ENCODE assay signal across 23 mouse cellular contexts in the genomic region with DNA sequence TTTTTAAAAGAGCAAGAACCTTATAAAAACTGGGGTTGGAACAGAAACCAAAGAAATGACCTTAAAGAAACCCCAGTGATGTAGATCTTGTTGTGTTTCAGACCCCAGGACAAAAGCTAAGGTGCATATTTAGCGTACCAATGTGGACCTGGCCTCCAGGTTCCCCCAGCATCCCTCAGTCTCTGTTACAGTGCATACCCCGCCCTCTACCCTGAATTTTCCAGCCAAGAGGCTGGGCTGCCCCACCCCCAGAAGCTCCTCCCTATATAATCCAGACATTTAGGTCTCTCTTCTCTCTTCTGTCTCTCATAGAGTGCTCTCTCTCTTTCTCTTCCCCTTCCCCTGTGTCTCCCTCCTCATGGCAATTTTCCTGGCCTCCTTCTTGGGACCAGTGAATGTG. TPM values are rescaled to one million over a fixed set of nuclear protein-coding genes. Genes with fewer than 3 reads are reported as not detected.
DNase-seq lines count a peak whose midpoint lies in the region; ATAC-seq lines count a peak whose summit lies in the region.
"Had no signal": no experiment of that assay in that cellular context is flagged by ENCODE, and none has a peak within 500 bp of the region (broad histone marks: within the 10 kb centered on the region; RNA-seq: fewer than 3 reads in every experiment).

No protein-coding gene starts in this region.

- H3K4me1 ChIP-seq in forebrain, embryonic 16.5 days (replicated peaks; ENCODE audit: control insufficient read depth, insufficient read depth, low read length), result peaks cover 23% of the 10 kb centered on the region
- peaks cover 18% of the 10 kb centered on the region for H3K4me1 ChIP-seq in forebrain, embryonic 12.5 days
- H3K4me1 ChIP-seq in intestine, embryonic 14.5 days (replicated peaks; ENCODE audit: control insufficient read depth, insufficient read depth, low read length), result no peaks in the 10 kb centered on the region
- no peaks in the 10 kb centered on the region for H3K4me1 ChIP-seq in intestine, embryonic 16.5 days (ENCODE audit: control insufficient read depth, insufficient read depth, low read length)
- H3K4me1 ChIP-seq in neural tube, embryonic 13.5 days (replicated peaks), result peaks cover 21% of the 10 kb centered on the region
- H3K4me1 ChIP-seq in neural tube, embryonic 15.5 days, result peaks cover 10% of the 10 kb centered on the region; the same call in 1 of the 2 replicates
- H3K4me1 ChIP-seq: embryonic facial prominence, embryonic 12.5 days; heart, embryonic 15.5 days; intestine, embryonic 15.5 days had no signal

- H3K4me2 ChIP-seq in forebrain, embryonic 16.5 days (ENCODE audit: low read length), result no peak overlapping the region
- no peak overlapping the region for H3K4me2 ChIP-seq in forebrain, embryonic 12.5 days
- H3K4me2 ChIP-seq in intestine, embryonic 14.5 days (ENCODE audit: low read length), result no peak overlapping the region
- no peak overlapping the region for H3K4me2 ChIP-seq in intestine, embryonic 16.5 days (ENCODE audit: low read depth, low read length)
- no peak overlapping the region for H3K4me2 ChIP-seq in neural tube, embryonic 13.5 days
- H3K4me2 ChIP-seq in neural tube, embryonic 15.5 days, result no peak overlapping the region
- H3K4me2 ChIP-seq: embryonic facial prominence, embryonic 12.5 days; forebrain, embryonic 13.5 days; heart, embryonic 11.5 days; heart, embryonic 15.5 days; intestine, embryonic 15.5 days had no signal

- no peaks in the 10 kb centered on the region for H3K27me3 ChIP-seq in forebrain, embryonic 16.5 days (replicated peaks; ENCODE audit: control insufficient read depth, insufficient read depth, low read length)
- H3K27me3 ChIP-seq in forebrain, embryonic 12.5 days, result no peaks in the 10 kb centered on the region
- H3K27me3 ChIP-seq in intestine, embryonic 14.5 days (replicated peaks; ENCODE audit: control insufficient read depth, insufficient read depth, low read length), result no peaks in the 10 kb centered on the region
- no peaks in the 10 kb centered on the region for H3K27me3 ChIP-seq in intestine, embryonic 16.5 days (replicated peaks; ENCODE audit: control insufficient read depth, insufficient read depth, low read length)
- H3K27me3 ChIP-seq in neural tube, embryonic 13.5 days, result no peaks in the 10 kb centered on the region
- no peaks in the 10 kb centered on the region for H3K27me3 ChIP-seq in neural tube, embryonic 15.5 days (replicated peaks)
- H3K27me3 ChIP-seq: embryonic facial prominence, embryonic 12.5 days; forebrain, embryonic 13.5 days; heart, embryonic 15.5 days; intestine, embryonic 15.5 days had no signal

- no peak for ATAC-seq in forebrain, embryonic 16.5 days
- ATAC-seq in forebrain, embryonic 12.5 days (ENCODE audit: low FRiP score), result no peak
- ATAC-seq in intestine, embryonic 14.5 days (replicated peaks; ENCODE audit: low FRiP score, low TSS enrichment, low read depth), result no peak
- ATAC-seq in intestine, embryonic 16.5 days, result no peak
- ATAC-seq in neural tube, embryonic 13.5 days (ENCODE audit: low read depth), result no peak
- ATAC-seq in neural tube, embryonic 15.5 days (ENCODE audit: low FRiP score), result no peak
- ATAC-seq: forebrain, embryonic 13.5 days; hindbrain, postnatal 0 days; intestine, embryonic 15.5 days had no signal

- H3K4me3 ChIP-seq in forebrain, embryonic 16.5 days (replicated peaks; ENCODE audit: low read length), result no peak overlapping the region
- no peak overlapping the region for H3K4me3 ChIP-seq in forebrain, embryonic 12.5 days (replicated peaks)
- H3K4me3 ChIP-seq in intestine, embryonic 14.5 days (ENCODE audit: low read depth, low read length), result no peak overlapping the region
- H3K4me3 ChIP-seq in intestine, embryonic 16.5 days (ENCODE audit: low read length), result no peak overlapping the region
- no peak overlapping the region for H3K4me3 ChIP-seq in neural tube, embryonic 13.5 days
- H3K4me3 ChIP-seq in neural tube, embryonic 15.5 days (replicated peaks), result no peak overlapping the region
- H3K4me3 ChIP-seq: embryonic facial prominence, embryonic 12.5 days; forebrain, embryonic 13.5 days; heart, adult 2 months; heart, embryonic 15.5 days; intestine, embryonic 15.5 days had no signal

- WGBS in forebrain, embryonic 16.5 days, result 83% methylated on average over 2 of the region's 2 CpGs
- WGBS in forebrain, embryonic 12.5 days, result 72% methylated on average over 2 of the region's 2 CpGs
- WGBS in intestine, embryonic 14.5 days, result 82% methylated on average over 2 of the region's 2 CpGs
- WGBS in intestine, embryonic 16.5 days, result 85% methylated on average over 2 of the region's 2 CpGs
- WGBS in neural tube, embryonic 13.5 days, result 81% methylated on average over 2 of the region's 2 CpGs
- 90% methylated on average over 2 of the region's 2 CpGs for WGBS in neural tube, embryonic 15.5 days

- peaks cover 12% of the 10 kb centered on the region; the same call in 1 of the 2 replicates for H3K36me3 ChIP-seq in forebrain, embryonic 16.5 days (ENCODE audit: control insufficient read depth, insufficient read depth)
- H3K36me3 ChIP-seq in forebrain, embryonic 12.5 days (replicated peaks), result peaks cover 20% of the 10 kb centered on the region
- 0 out of 2 replicates have a peak, but pooled peaks cover 3% of the 10 kb centered on the region for H3K36me3 ChIP-seq in intestine, embryonic 14.5 days (ENCODE audit: control insufficient read depth, insufficient read depth, low read length)
- no peaks in the 10 kb centered on the region for H3K36me3 ChIP-seq in intestine, embryonic 16.5 days (ENCODE audit: control insufficient read depth, insufficient read depth, low read length)
- H3K36me3 ChIP-seq in neural tube, embryonic 13.5 days, result peaks cover 41% of the 10 kb centered on the region
- peaks cover 20% of the 10 kb centered on the region for H3K36me3 ChIP-seq in neural tube, embryonic 15.5 days
- H3K36me3 ChIP-seq: heart, embryonic 15.5 days; intestine, embryonic 15.5 days had no signal

- no peak overlapping the region for H3K9ac ChIP-seq in forebrain, embryonic 16.5 days (replicated peaks; ENCODE audit: low read depth, low read length)
- H3K9ac ChIP-seq in forebrain, embryonic 12.5 days, result no peak overlapping the region
- no peak overlapping the region for H3K9ac ChIP-seq in intestine, embryonic 14.5 days (ENCODE audit: low read length)
- no peak overlapping the region for H3K9ac ChIP-seq in intestine, embryonic 16.5 days (ENCODE audit: low read depth, low read length)
- no peak overlapping the region for H3K9ac ChIP-seq in neural tube, embryonic 13.5 days
- H3K9ac ChIP-seq in neural tube, embryonic 15.5 days (replicated peaks), result no peak overlapping the region
- H3K9ac ChIP-seq: embryonic facial prominence, embryonic 12.5 days; forebrain, embryonic 13.5 days; heart, embryonic 15.5 days; intestine, embryonic 15.5 days had no signal

- H3K27ac ChIP-seq in forebrain, embryonic 16.5 days (ENCODE audit: low read length), result peak overlapping the region; percentile 41
- no peak overlapping the region for H3K27ac ChIP-seq in forebrain, embryonic 12.5 days
- no peak overlapping the region for H3K27ac ChIP-seq in intestine, embryonic 14.5 days (ENCODE audit: low read depth)
- no peak overlapping the region for H3K27ac ChIP-seq in intestine, embryonic 16.5 days (ENCODE audit: low read length)
- H3K27ac ChIP-seq in neural tube, embryonic 13.5 days (replicated peaks), result peak overlapping the region; percentile 20; the same call in 1 of the 2 replicates
- no peak overlapping the region for H3K27ac ChIP-seq in neural tube, embryonic 15.5 days (replicated peaks)
- H3K27ac ChIP-seq: embryonic facial prominence, embryonic 12.5 days; heart, adult 2 months; heart, embryonic 15.5 days; hindbrain, postnatal 0 days; intestine, embryonic 15.5 days had no signal

- peak; percentile 27 for DNase-seq in intestine, embryonic 14.5 days (ENCODE audit: low spot score)
- DNase-seq in ZHBTc4 (ENCODE audit: low read depth, low spot score), result peak; percentile 37
- no peak for DNase-seq in thymus, postnatal 4 days
- DNase-seq: cerebellum, adult 11 months; cerebellum, adult 8-10 months; cerebellum, postnatal 14 days; gastrocnemius, postnatal 14 days; heart, adult 2 months; heart, postnatal 14 days; kidney, adult 8-10 months had no signal

- H3K9me3 ChIP-seq in forebrain, embryonic 16.5 days (ENCODE audit: control insufficient read depth, low read length), result no peaks in the 10 kb centered on the region
- H3K9me3 ChIP-seq in forebrain, embryonic 12.5 days, result no peaks in the 10 kb centered on the region
- H3K9me3 ChIP-seq in intestine, embryonic 14.5 days (ENCODE audit: control insufficient read depth, low read length), result 0 out of 2 replicates have a peak, but pooled peaks cover 2% of the 10 kb centered on the region
- H3K9me3 ChIP-seq in intestine, embryonic 16.5 days (ENCODE audit: control insufficient read depth, low read length), result no peaks in the 10 kb centered on the region
- no peaks in the 10 kb centered on the region for H3K9me3 ChIP-seq in neural tube, embryonic 13.5 days
- H3K9me3 ChIP-seq in neural tube, embryonic 15.5 days (replicated peaks), result no peaks in the 10 kb centered on the region
- H3K9me3 ChIP-seq: embryonic facial prominence, embryonic 12.5 days; forebrain, embryonic 13.5 days; heart, embryonic 15.5 days; intestine, embryonic 15.5 days had no signal

RNA-seq across cellular contexts. Expression of gene Gm6525, which starts 6.4 kb away (rescaled TPM):
- polyA plus RNA-seq in forebrain, embryonic 16.5 days (2015; fragmentation: Nextera tagmentation; extraction: Ambion mirVana), result 3.0 and 3.1 TPM in 2 replicates
- polyA plus RNA-seq in forebrain, embryonic 12.5 days (2016; fragmentation: Nextera tagmentation; extraction: Ambion mirVana), result 1.5 and 2.5 TPM in 2 replicates
- 1.4 and 2.1 TPM in 2 replicates for polyA plus RNA-seq in intestine, embryonic 14.5 days (2014; fragmentation: Nextera tagmentation; extraction: Ambion mirVana)
- 1.2 and 1.4 TPM in 2 replicates for polyA plus RNA-seq in intestine, embryonic 16.5 days (2015; fragmentation: Nextera tagmentation; extraction: Ambion mirVana)
- polyA plus RNA-seq in neural tube, embryonic 13.5 days (2015; fragmentation: Nextera tagmentation; extraction: Ambion mirVana), result 2.0 and 3.5 TPM in 2 replicates
- polyA plus RNA-seq in neural tube, embryonic 15.5 days (2015; fragmentation: Nextera tagmentation; extraction: Ambion mirVana), result 1.9 and 2.4 TPM in 2 replicates
- polyA plus RNA-seq: brain, embryonic 14.5 days; gonadal fat pad, adult 2 months; heart, adult 2 months; heart, embryonic 11.5 days had no signal

RNA-seq across cellular contexts. Expression of gene Mnd1, which starts 24.7 kb away (rescaled TPM):
- 2.7 and 3.2 TPM in 2 replicates for polyA plus RNA-seq in forebrain, embryonic 16.5 days (2015; fragmentation: Nextera tagmentation; extraction: Ambion mirVana)
- 8.5 and 10.5 TPM in 2 replicates for polyA plus RNA-seq in forebrain, embryonic 12.5 days (2016; fragmentation: Nextera tagmentation; extraction: Ambion mirVana)
- polyA plus RNA-seq in intestine, embryonic 14.5 days (2014; fragmentation: Nextera tagmentation; extraction: Ambion mirVana), result 13.6 and 16.5 TPM in 2 replicates
- polyA plus RNA-seq in intestine, embryonic 16.5 days (2015; fragmentation: Nextera tagmentation; extraction: Ambion mirVana), result 8.0 and 9.9 TPM in 2 replicates
- 2.2 and 2.8 TPM in 2 replicates for polyA plus RNA-seq in neural tube, embryonic 13.5 days (2015; fragmentation: Nextera tagmentation; extraction: Ambion mirVana)
- 1.4 and 4.5 TPM in 2 replicates for polyA plus RNA-seq in neural tube, embryonic 15.5 days (2015; fragmentation: Nextera tagmentation; extraction: Ambion mirVana)

Comparison
In these comparisons a context has a peak if more than half of its experiments do, and no peak if none do; other contexts are left out.
1. H3K27ac ChIP-seq: peak in forebrain, embryonic 16.5 days (single experiment) and neural tube, embryonic 13.5 days (single experiment); none in forebrain, embryonic 12.5 days (single experiment), intestine, embryonic 14.5 days (single experiment), intestine, embryonic 16.5 days (single experiment) and neural tube, embryonic 15.5 days (single experiment).